Mouse (Mus musculus): ENCODE measurements around the gene Plppr3. TPM values are rescaled to one million over a fixed set of nuclear protein-coding genes. Genes with fewer than 3 reads are reported as not detected.

Gene Plppr3
- polyA plus RNA-seq, 1 experiment from 2014 or later: 9.1 TPM

- Histone ChIP-seq H3K9ac (ENCODE audit: low read length) (no peak overlapping the region), H3K27me3 (ENCODE audit: control insufficient read depth, insufficient read depth, low read length) (no peaks in the 10 kb centered on the region), H3K36me3 (ENCODE audit: control insufficient read depth, insufficient read depth) (no peaks in the 10 kb centered on the region), H3K4me3 (ENCODE audit: low read length) (no peak overlapping the region), H3K4me1 (ENCODE audit: control insufficient read depth, insufficient read depth, low read length) (peaks cover 16% of the 10 kb centered on the region), H3K9me3 (replicated peaks; ENCODE audit: control insufficient read depth, low read length) (no peaks in the 10 kb centered on the region), H3K27ac (ENCODE audit: low read length) (peak overlapping the region; percentile 91), H3K4me2 (ENCODE audit: low read depth, low read length) (no peak overlapping the region)
- 90% methylated on average over 3 of the region's 3 CpGs for WGBS
- ATAC-seq (replicated peaks; ENCODE audit: extremely low read depth, insufficient read depth, low FRiP score): no peak
These were observed 34.3 kb downstream of the Plppr3 start for GRCm38 (mm10) chr10:79840091-79840490.

DNA sequence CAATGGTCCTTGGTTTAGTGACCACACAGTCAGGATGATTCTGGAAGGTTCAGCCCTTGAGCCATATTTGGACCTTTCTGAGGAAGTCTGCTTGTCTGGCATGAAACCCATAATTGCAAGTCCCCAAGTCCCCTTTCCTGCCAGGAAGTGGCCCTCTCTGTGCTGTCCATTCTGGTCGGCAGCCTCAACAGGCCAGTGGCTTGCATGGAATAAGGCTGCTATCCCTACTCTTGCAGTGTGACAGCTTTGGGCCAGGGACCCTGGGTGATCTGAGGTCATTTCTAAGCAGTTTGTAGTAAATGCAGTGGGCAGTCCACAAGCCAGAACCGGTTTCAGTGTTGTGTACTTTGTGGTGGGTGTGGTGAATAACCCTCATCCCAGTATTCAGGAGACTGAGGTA, 36.3 kb downstream of the Plppr3 start:
- Histone ChIP-seq H3K9ac (ENCODE audit: low read length) (no peak overlapping the region), H3K4me3 (ENCODE audit: low read length) (no peak overlapping the region), H3K27me3 (ENCODE audit: control insufficient read depth, insufficient read depth, low read length) (no peaks in the 10 kb centered on the region), H3K36me3 (ENCODE audit: control insufficient read depth, insufficient read depth) (no peaks in the 10 kb centered on the region), H3K4me1 (ENCODE audit: control insufficient read depth, insufficient read depth, low read length) (peaks cover 12% of the 10 kb centered on the region), H3K4me2 (ENCODE audit: low read depth, low read length) (no peak overlapping the region), H3K27ac (ENCODE audit: low read length) (no peak overlapping the region), H3K9me3 (replicated peaks; ENCODE audit: control insufficient read depth, low read length) (no peaks in the 10 kb centered on the region)
- ATAC-seq (replicated peaks; ENCODE audit: extremely low read depth, insufficient read depth, low FRiP score): no peak
- 44% methylated on average over 2 of the region's 2 CpGs for WGBS

GRCm38 (mm10) chr10:79836918-79837317, 37.5 kb downstream of the Plppr3 start:
- 99% methylated on average over 3 of the region's 3 CpGs for WGBS
- no peak for ATAC-seq (replicated peaks; ENCODE audit: extremely low read depth, insufficient read depth, low FRiP score)
- Histone ChIP-seq H3K9ac (ENCODE audit: low read length) (no peak overlapping the region), H3K4me3 (ENCODE audit: low read length) (no peak overlapping the region), H3K4me1 (ENCODE audit: control insufficient read depth, insufficient read depth, low read length) (0 out of 2 replicates have a peak, but pooled peaks cover 3% of the 10 kb centered on the region), H3K4me2 (ENCODE audit: low read depth, low read length) (no peak overlapping the region), H3K36me3 (ENCODE audit: control insufficient read depth, insufficient read depth) (no peaks in the 10 kb centered on the region), H3K27ac (ENCODE audit: low read length) (no peak overlapping the region), H3K27me3 (ENCODE audit: control insufficient read depth, insufficient read depth, low read length) (no peaks in the 10 kb centered on the region), H3K9me3 (replicated peaks; ENCODE audit: control insufficient read depth, low read length) (no peaks in the 10 kb centered on the region)

GRCm38 (mm10) chr10:79834769-79835398, 39.5 kb downstream of the Plppr3 start:
- Histone ChIP-seq H3K4me2 (ENCODE audit: low read depth, low read length) (peak overlapping the region; percentile 12; the same call in 1 of the 2 replicates), H3K9ac (ENCODE audit: low read length) (no peak overlapping the region), H3K4me1 (ENCODE audit: control insufficient read depth, insufficient read depth, low read length) (no peaks in the 10 kb centered on the region), H3K27me3 (ENCODE audit: control insufficient read depth, insufficient read depth, low read length) (no peaks in the 10 kb centered on the region), H3K27ac (ENCODE audit: low read length) (no peak overlapping the region), H3K4me3 (ENCODE audit: low read length) (no peak overlapping the region), H3K9me3 (replicated peaks; ENCODE audit: control insufficient read depth, low read length) (no peaks in the 10 kb centered on the region), H3K36me3 (ENCODE audit: control insufficient read depth, insufficient read depth) (no peaks in the 10 kb centered on the region)
- peak; percentile 23 for ATAC-seq (replicated peaks; ENCODE audit: extremely low read depth, insufficient read depth, low FRiP score)
- WGBS: 16% methylated on average over 9 of the region's 9 CpGs

DNA sequence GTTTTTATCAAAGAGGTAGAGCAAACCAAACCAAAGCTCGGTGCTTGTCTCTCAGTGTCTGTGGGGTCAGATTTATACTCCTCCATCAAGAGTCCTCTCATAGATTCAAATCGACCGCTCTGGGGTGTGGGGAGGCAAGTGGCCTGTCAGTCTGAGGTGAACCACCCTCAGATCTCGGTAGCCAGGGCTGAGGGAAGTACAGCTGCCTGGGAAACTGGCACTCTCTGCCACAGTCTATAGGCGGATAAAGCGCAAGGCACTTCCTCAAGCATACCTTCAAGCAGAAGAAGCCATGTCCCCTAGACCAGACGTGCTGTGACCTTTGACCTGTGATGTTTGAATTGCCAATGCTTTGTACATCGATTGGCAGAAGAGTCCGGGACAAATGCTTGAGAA, 41.6 kb downstream of the Plppr3 start:
- no peak for ATAC-seq (replicated peaks; ENCODE audit: extremely low read depth, insufficient read depth, low FRiP score)
- Histone ChIP-seq H3K9ac (ENCODE audit: low read length) (no peak overlapping the region), H3K4me1 (ENCODE audit: control insufficient read depth, insufficient read depth, low read length) (no peaks in the 10 kb centered on the region), H3K4me2 (ENCODE audit: low read depth, low read length) (no peak overlapping the region), H3K27me3 (ENCODE audit: control insufficient read depth, insufficient read depth, low read length) (no peaks in the 10 kb centered on the region), H3K9me3 (replicated peaks; ENCODE audit: control insufficient read depth, low read length) (no peaks in the 10 kb centered on the region), H3K4me3 (ENCODE audit: low read length) (no peak overlapping the region), H3K36me3 (ENCODE audit: control insufficient read depth, insufficient read depth) (no peaks in the 10 kb centered on the region), H3K27ac (ENCODE audit: low read length) (no peak overlapping the region)
- 70% methylated on average over 9 of the region's 9 CpGs for WGBS

GRCm38 (mm10) chr10:79832026-79832785, 42.2 kb downstream of the Plppr3 start:
- H3K9ac ChIP-seq (ENCODE audit: low read length): no peak overlapping the region
- no peak for ATAC-seq (replicated peaks; ENCODE audit: extremely low read depth, insufficient read depth, low FRiP score)
- H3K9me3 ChIP-seq (replicated peaks; ENCODE audit: control insufficient read depth, low read length): no peaks in the 10 kb centered on the region
- H3K27me3 ChIP-seq (ENCODE audit: control insufficient read depth, insufficient read depth, low read length): no peaks in the 10 kb centered on the region
- WGBS: 61% methylated on average over 7 of the region's 7 CpGs
- H3K27ac ChIP-seq (ENCODE audit: low read length): no peak overlapping the region
- H3K4me3 ChIP-seq (ENCODE audit: low read length): no peak overlapping the region
- no peak overlapping the region for H3K4me2 ChIP-seq (ENCODE audit: low read depth, low read length)
- no peaks in the 10 kb centered on the region for H3K4me1 ChIP-seq (ENCODE audit: control insufficient read depth, insufficient read depth, low read length)
- no peaks in the 10 kb centered on the region for H3K36me3 ChIP-seq (ENCODE audit: control insufficient read depth, insufficient read depth)

GRCm38 (mm10) chr10:79831583-79831982, 42.9 kb downstream of the Plppr3 start:
- Histone ChIP-seq H3K27ac (ENCODE audit: low read length) (no peak overlapping the region), H3K9ac (ENCODE audit: low read length) (no peak overlapping the region), H3K27me3 (ENCODE audit: control insufficient read depth, insufficient read depth, low read length) (no peaks in the 10 kb centered on the region), H3K36me3 (ENCODE audit: control insufficient read depth, insufficient read depth) (no peaks in the 10 kb centered on the region), H3K4me1 (ENCODE audit: control insufficient read depth, insufficient read depth, low read length) (no peaks in the 10 kb centered on the region), H3K9me3 (replicated peaks; ENCODE audit: control insufficient read depth, low read length) (no peaks in the 10 kb centered on the region), H3K4me2 (ENCODE audit: low read depth, low read length) (no peak overlapping the region), H3K4me3 (ENCODE audit: low read length) (no peak overlapping the region)
- WGBS: 86% methylated on average over 3 of the region's 3 CpGs
- no peak for ATAC-seq (replicated peaks; ENCODE audit: extremely low read depth, insufficient read depth, low FRiP score)

DNA sequence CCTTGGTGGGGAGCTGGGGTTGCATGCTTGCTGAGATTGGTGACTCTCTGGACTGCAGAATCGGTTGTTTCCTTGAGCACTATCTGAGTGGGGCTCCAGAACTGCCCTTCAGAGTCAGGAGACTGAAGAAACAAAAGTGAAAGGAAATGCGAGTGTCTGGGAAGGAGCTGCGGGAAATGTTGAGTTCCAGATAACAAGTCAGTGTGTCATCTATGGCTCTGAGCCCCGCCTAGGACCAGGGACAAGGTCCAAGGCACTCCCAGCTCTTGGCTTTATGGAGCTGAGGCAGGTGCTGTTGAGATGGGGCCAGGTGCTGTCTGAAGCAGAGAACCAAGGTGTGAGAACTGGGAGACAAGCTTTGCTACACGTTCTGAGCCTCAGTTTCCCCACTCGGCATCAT, 50.0 kb downstream of the Plppr3 start:
- no peaks in the 10 kb centered on the region; the same call in 1 of the 2 replicates for H3K36me3 ChIP-seq (ENCODE audit: control insufficient read depth, insufficient read depth)
- peak overlapping the region; percentile 62 for H3K27ac ChIP-seq (ENCODE audit: low read length)
- peaks cover 9% of the 10 kb centered on the region for H3K4me1 ChIP-seq (ENCODE audit: control insufficient read depth, insufficient read depth, low read length)
- no peaks in the 10 kb centered on the region for H3K27me3 ChIP-seq (ENCODE audit: control insufficient read depth, insufficient read depth, low read length)
- peak; percentile 34 for ATAC-seq (replicated peaks; ENCODE audit: extremely low read depth, insufficient read depth, low FRiP score)
- no peak overlapping the region; the same call in 1 of the 2 replicates for H3K4me3 ChIP-seq (ENCODE audit: low read length)
- H3K4me2 ChIP-seq (ENCODE audit: low read depth, low read length): peak overlapping the region; percentile 28
- 37% methylated on average over 6 of the region's 6 CpGs for WGBS
- no peaks in the 10 kb centered on the region for H3K9me3 ChIP-seq (replicated peaks; ENCODE audit: control insufficient read depth, low read length)
- peak overlapping the region; percentile 39; the same call in 1 of the 2 replicates for H3K9ac ChIP-seq (ENCODE audit: low read length)

DNA sequence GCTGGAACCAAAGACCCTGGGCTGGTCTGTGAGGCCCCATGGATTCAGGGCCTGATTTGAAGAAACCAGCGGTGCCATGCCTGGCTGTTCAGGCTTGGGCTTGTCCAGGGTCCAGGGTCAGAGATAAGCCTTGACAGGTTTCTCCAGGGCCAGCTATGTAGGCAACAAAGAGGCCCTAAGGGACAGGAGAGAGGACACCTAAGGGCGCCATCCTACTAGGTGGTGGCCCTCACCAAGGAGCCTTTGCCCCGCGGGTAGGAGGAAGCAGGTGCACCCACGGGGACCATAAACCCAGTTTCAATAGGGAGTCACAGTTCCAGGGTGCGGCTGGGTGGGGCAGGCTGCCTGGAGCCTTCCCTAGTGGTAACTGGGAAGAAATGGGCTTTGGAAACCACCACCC, 51.4 kb downstream of the Plppr3 start:
- Histone ChIP-seq H3K27ac (ENCODE audit: low read length) (no peak overlapping the region), H3K27me3 (ENCODE audit: control insufficient read depth, insufficient read depth, low read length) (no peaks in the 10 kb centered on the region), H3K36me3 (ENCODE audit: control insufficient read depth, insufficient read depth) (no peaks in the 10 kb centered on the region; the same call in 1 of the 2 replicates), H3K9ac (ENCODE audit: low read length) (no peak overlapping the region), H3K4me1 (ENCODE audit: control insufficient read depth, insufficient read depth, low read length) (peaks cover 9% of the 10 kb centered on the region), H3K4me3 (ENCODE audit: low read length) (no peak overlapping the region), H3K4me2 (ENCODE audit: low read depth, low read length) (no peak overlapping the region), H3K9me3 (replicated peaks; ENCODE audit: control insufficient read depth, low read length) (no peaks in the 10 kb centered on the region)
- WGBS: 67% methylated on average over 6 of the region's 6 CpGs
- ATAC-seq (replicated peaks; ENCODE audit: extremely low read depth, insufficient read depth, low FRiP score): no peak

Measured in heart, embryonic 16.5 days (tissue).